Mouse (Mus musculus) fat pad, adult 2 months (tissue): Measurements from ENCODE around the gene Rhobtb1.

Source experiments
- DNase-seq: peaks from one replicate; pipeline ENCODE4 v3.0.0-alpha.2; 2011; ENCODE audit warnings: low read depth, low spot score; ENCODE audit errors: extremely low read depth

Gene Rhobtb1

GRCm38 (mm10) chr10:69151045-69151444, at the start of gene Rhobtb1:
Gene Rhobtb1 (plus strand): TSS chr10:69151434.
- no peak for DNase-seq

GRCm38 (mm10) chr10:69101988-69102387, 49.2 kb upstream of the Rhobtb1 start:
- DNase-seq, result no peak

GRCm38 (mm10) chr10:69104143-69104882, 46.9 kb upstream of the Rhobtb1 start:
- DNase-seq, result no peak

GRCm38 (mm10) chr10:69104883-69105225, 46.4 kb upstream of the Rhobtb1 start:
- no peak for DNase-seq

- no peak for DNase-seq
These were observed 44.4 kb upstream of the Rhobtb1 start for GRCm38 (mm10) chr10:69106796-69107195.

- DNase-seq, result no peak
These were observed 44.0 kb upstream of the Rhobtb1 start for GRCm38 (mm10) chr10:69107253-69107652.

GRCm38 (mm10) chr10:69114384-69114783, 36.9 kb upstream of the Rhobtb1 start:
- DNase-seq, result no peak

- DNase-seq, result no peak
These were observed 33.2 kb upstream of the Rhobtb1 start for GRCm38 (mm10) chr10:69117996-69118395.

- no peak for DNase-seq
These were observed 32.3 kb upstream of the Rhobtb1 start for GRCm38 (mm10) chr10:69118893-69119292.

GRCm38 (mm10) chr10:69119456-69119855, 31.8 kb upstream of the Rhobtb1 start:
- no peak for DNase-seq

- no peak for DNase-seq
These were observed 24.7 kb upstream of the Rhobtb1 start for GRCm38 (mm10) chr10:69126546-69126945.

GRCm38 (mm10) chr10:69128531-69128930, 22.7 kb upstream of the Rhobtb1 start:
- DNase-seq, result no peak

- no peak for DNase-seq
These were observed 20.6 kb upstream of the Rhobtb1 start for GRCm38 (mm10) chr10:69130613-69131012.

GRCm38 (mm10) chr10:69134356-69134755, 16.9 kb upstream of the Rhobtb1 start:
- no peak for DNase-seq

- DNase-seq, result no peak
These were observed 14.9 kb upstream of the Rhobtb1 start for GRCm38 (mm10) chr10:69136241-69136828.

- no peak for DNase-seq
These were observed 2.0 kb upstream of the Rhobtb1 start for GRCm38 (mm10) chr10:69149252-69149651.

- DNase-seq, result no peak
These were observed 1.7 kb downstream of the Rhobtb1 start for GRCm38 (mm10) chr10:69152971-69153370.

- no peak for DNase-seq
These were observed 4.4 kb downstream of the Rhobtb1 start for GRCm38 (mm10) chr10:69155428-69156175.

- DNase-seq, result no peak
These were observed 5.2 kb downstream of the Rhobtb1 start for GRCm38 (mm10) chr10:69156462-69156861.

- no peak for DNase-seq
These were observed 6.2 kb downstream of the Rhobtb1 start for GRCm38 (mm10) chr10:69157471-69157870.

- no peak for DNase-seq
These were observed 9.6 kb downstream of the Rhobtb1 start for GRCm38 (mm10) chr10:69160877-69161276.

- no peak for DNase-seq
These were observed 10.3 kb downstream of the Rhobtb1 start for GRCm38 (mm10) chr10:69161503-69161902.
